Mouse (Mus musculus) ovary, postnatal 10 days (tissue): ENCODE results near the gene Mdga1.

ENCODE experiments used
- DNase-seq: peaks from one replicate; pipeline ENCODE4 v3.0.0; 2022; ENCODE audit warnings: low spot score

Gene Mdga1

GRCm38 (mm10) chr17:29979841-29980240 is 10.0 kb upstream of the Mdga1 start:
- DNase-seq: no peak

DNA sequence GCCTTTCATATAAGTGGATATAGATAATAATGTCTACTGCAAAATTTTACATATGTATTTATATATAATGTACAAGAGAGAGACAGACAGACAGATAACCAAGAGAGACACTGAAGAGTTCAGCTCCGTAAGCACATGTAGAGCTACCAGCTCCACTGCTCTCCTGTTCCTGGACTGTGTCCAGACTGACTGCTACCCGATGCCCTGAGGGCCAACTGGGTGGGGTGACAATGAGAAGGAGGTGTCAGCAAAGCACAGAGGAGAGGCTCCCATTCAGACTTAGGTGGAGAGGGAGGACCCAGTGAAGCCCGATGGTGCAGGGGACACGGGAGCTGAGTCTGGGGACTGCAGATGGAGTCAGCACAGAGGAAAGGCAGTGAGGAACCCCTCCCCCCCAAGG is 9.1 kb upstream of the Mdga1 start:
- DNase-seq: no peak

DNA sequence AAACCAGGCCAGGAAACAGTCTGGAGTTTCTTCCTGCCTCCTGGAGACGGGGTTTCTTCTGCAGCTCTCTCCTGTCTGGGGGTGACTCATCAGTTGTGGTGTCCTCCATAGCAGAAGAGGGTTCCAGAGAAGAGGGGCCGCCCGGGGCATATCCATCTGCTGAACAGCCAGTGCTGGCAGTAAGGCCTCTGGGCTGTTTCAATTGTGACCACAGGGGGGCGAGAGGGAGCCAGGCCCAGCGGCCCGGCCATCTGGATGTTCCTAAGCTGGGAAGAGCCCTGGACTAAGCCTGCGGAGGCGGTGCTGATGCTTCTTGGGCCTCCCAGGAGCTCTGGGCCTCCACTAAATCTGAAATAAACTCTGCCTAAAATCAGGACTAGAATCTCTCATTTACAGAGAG is 5.8 kb upstream of the Mdga1 start:
- DNase-seq: peak; percentile 78

GRCm38 (mm10) chr17:29973226-29973625 is 3.3 kb upstream of the Mdga1 start:
- DNase-seq: no peak

GRCm38 (mm10) chr17:29971761-29972432 is 2.0 kb upstream of the Mdga1 start:
- no peak for DNase-seq

- DNase-seq: no peak
These were observed 4.4 kb downstream of the Mdga1 start for GRCm38 (mm10) chr17:29965506-29965905.

- DNase-seq: no peak
These were observed 6.1 kb downstream of the Mdga1 start for GRCm38 (mm10) chr17:29963730-29964259.

GRCm38 (mm10) chr17:29955880-29956279 is 14.0 kb downstream of the Mdga1 start:
- DNase-seq: no peak

DNA sequence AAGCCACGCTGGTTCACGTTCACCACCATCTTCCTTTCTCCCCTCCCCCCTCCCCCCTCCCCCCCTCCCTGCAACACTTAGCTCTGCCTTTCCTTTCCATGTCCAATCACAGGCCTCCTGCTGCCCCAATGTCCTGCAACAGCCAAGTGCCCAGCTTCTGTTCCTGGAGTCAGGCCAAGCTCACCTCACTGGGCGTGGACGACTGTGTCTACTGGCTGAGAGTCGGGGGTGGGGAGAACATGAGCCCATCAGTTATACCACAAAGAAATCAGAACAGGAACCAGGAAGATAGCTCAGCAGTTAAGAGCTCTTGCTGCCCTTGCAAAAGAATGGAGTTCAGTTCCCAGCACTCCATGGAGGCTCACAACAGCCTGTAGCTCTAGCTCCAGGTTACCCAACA is 15.6 kb downstream of the Mdga1 start:
- no peak for DNase-seq

DNA sequence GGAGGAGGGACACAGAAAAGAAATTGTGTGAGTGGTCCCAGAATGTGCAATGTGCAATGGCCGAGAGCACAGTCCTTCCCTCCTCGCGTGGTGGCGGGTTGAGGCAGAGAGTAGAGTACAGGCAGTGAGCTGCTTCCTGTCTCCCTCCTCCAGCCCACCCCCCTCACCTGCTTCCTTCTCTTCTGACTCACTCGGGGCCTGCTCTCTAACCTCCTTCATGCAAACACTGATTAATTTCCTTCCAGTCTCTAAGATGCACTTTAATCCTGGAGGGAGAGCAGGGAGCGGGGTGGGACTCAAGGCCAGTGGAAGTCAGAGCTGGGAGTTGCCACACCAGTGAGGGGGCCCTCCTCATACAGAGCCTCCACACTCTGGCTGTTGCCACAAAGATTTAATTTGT is 18.8 kb downstream of the Mdga1 start:
- DNase-seq: no peak

DNA sequence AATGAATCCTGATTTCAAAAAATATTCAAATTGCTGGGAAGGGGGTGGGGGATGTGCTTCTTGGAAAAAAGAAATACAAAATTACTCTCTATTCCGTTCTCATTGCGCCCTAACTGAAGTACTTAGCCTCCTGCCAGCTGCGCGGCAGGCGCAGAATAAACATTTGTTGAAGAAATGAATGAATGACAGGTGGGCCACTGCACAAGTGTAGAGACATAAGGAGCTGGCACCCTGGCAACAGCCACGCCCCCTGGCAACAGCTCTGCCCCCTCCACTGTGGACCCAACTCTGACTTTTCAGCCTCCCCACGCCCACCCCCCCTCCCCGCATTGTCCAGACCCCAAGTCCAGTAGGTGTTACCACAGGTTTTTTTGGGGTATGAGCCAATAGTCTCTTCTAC is 19.3 kb downstream of the Mdga1 start:
- DNase-seq: no peak

GRCm38 (mm10) chr17:29947271-29947714 is 22.6 kb downstream of the Mdga1 start:
- DNase-seq: no peak

GRCm38 (mm10) chr17:29944376-29944775 is 25.5 kb downstream of the Mdga1 start:
- DNase-seq: no peak

DNA sequence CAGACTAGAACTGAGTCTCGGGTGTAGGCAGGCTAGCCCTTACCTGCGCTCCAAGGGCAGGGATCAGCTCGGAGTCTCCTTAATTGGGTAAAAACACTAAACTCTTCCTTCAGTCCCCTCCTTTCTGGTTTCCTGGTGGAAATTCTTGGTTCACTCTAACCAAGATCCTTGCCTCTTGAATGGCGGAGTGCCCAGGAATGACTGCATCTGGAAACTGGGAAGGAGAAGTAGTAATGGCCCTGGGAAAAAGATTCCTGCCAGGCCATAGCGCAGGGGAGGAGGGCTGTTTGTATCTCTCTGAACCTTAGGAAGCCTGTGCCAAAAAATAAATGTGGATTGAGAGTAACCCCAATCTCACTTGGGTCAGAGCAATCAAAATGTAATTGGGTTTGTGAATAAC is 30.9 kb downstream of the Mdga1 start:
- no peak for DNase-seq

DNA sequence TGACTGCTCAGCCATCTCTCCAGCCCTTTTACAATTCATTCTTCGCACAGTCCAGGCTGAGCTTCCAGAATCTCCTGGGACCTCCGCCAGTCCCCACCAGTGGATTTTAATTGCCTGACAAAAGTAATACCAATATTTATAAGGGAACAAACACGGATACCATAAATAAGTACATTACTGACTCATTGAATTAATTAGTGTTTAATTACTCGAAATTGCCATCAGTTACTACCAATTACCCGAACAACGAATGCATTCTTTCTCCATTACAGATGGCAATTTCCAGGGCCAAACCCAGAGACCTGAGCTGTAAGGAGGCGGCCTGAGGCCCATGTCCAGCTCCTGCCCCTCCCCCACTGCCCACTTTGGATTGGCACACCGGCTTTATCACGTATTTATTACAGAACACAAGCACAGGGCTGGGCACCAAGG is 32.5 kb downstream of the Mdga1 start:
- DNase-seq: no peak

GRCm38 (mm10) chr17:29934133-29934851 is 35.6 kb downstream of the Mdga1 start:
- DNase-seq: no peak

DNA sequence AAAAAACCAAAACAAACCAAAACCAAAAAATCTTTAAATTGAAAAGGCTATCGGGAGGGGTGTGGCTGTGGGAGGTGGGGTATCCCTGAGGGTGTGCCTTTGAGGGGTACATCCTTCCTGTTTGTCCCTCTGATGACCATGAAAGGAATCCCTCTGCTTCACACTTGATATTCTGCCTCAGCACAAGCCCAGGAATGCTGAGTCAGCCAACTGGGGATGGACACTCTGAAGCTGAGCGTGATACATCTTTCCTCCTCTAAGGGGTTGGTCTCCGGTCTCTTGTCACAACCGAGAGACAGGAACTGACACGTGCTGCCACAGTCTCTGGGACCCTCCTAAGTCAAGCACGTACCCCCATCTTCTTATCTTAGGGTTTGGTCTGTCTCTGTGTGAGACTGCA is 37.1 kb downstream of the Mdga1 start:
- DNase-seq: no peak

GRCm38 (mm10) chr17:29931224-29931945 is 38.5 kb downstream of the Mdga1 start:
- no peak for DNase-seq

DNA sequence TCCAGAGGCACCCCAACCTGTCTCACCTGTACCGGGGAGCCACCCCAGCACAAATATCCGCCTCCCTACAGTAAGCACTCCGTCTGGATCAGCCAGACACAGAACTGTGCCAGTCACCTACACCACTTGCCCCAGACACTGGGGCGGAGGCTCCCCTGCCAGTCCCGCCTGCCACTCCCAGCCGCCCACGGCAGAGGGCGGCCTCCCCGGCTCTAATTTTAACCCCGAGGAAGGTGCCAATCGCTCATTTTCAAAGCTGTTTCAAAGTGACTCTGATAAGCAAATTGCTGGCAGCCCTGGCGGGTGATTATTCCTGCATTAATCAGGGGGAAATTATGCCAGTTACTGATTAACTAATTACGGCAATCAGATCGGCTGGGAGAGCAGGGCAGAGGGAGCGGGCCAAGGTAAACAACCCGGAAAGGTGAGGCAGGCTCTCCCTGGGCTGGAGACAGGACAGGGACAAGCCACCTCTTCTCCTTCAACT is 41.1 kb downstream of the Mdga1 start:
- no peak for DNase-seq

GRCm38 (mm10) chr17:29925608-29926606 is 44.0 kb downstream of the Mdga1 start:
- DNase-seq: no peak

- no peak for DNase-seq
These were observed 49.8 kb downstream of the Mdga1 start for GRCm38 (mm10) chr17:29920089-29920488.
